Mouse (Mus musculus) liver, adult 2 months (tissue): ENCODE results near the gene Psors1c2.

Experiments
- CTCF ChIP-seq: fragments of 200-500 bp; IDR thresholded peaks from 2 replicates; pipeline ENCODE4 v1.5.1; 2011; ENCODE audit warnings: low read depth, low read length, control low read depth
- POLR2A ChIP-seq: fragments of 200-500 bp; IDR thresholded peaks from 2 replicates; pipeline ENCODE4 v1.6.1; 2011; ENCODE audit warnings: low read length, control low read depth; ENCODE audit not compliant: insufficient read depth; ENCODE audit errors: extremely low read depth

GRCm38 (mm10) chr17:35537421-35537820 lies 4.4 kb downstream of the Psors1c2 start:
- TF ChIP-seq CTCF (no peak), POLR2A (no peak)
